In the genomic region with DNA sequence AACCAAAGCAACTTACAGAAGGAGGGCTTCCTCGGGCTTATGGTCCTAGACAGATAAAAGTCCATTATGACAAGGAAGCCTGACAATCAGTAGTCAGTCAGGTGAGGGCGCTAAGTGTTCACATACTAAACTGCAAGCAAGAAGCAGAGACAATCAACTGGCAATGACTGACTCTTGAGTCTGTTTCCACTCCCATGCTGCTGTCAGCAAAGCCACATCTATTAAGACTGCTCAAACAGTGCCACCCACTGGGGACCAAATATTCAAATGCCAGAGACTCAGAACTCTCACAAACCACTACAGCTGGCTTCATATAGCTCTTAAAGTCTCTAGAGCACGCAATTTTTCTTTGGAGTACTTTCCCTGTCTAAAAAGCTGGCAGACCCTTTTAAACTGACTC, we compare ENCODE assay signal across 13 mouse cellular contexts.
DNase-seq lines count a peak whose midpoint lies in the region; ATAC-seq and TF ChIP-seq lines count a peak whose summit lies in the region.
"Had no signal": no experiment of that assay in that cellular context is flagged by ENCODE, and none has a peak within 500 bp of the region (broad histone marks: within the 10 kb centered on the region; RNA-seq: fewer than 3 reads in every experiment).

No protein-coding gene starts in this region.

- H3K4me3 ChIP-seq in kidney, postnatal 0 days (replicated peaks; ENCODE audit: low read depth, low read length): no peak overlapping the region
- H3K4me3 ChIP-seq in kidney, embryonic 14.5 days (ENCODE audit: low read length): no peak overlapping the region
- no peak overlapping the region for H3K4me3 ChIP-seq in midbrain, postnatal 0 days (ENCODE audit: low read depth, low read length)
- H3K4me3 ChIP-seq in midbrain, embryonic 15.5 days: no peak overlapping the region
- no peak overlapping the region for H3K4me3 ChIP-seq in gastrocnemius, adult 2 months
- H3K4me3 ChIP-seq: limb, embryonic 15.5 days; midbrain, embryonic 13.5 days had no signal

- no peaks in the 10 kb centered on the region for H3K36me3 ChIP-seq in kidney, postnatal 0 days (ENCODE audit: insufficient read depth, low read length)
- H3K36me3 ChIP-seq in kidney, embryonic 14.5 days (ENCODE audit: control insufficient read depth, insufficient read depth, low read length): no peaks in the 10 kb centered on the region
- no peaks in the 10 kb centered on the region for H3K36me3 ChIP-seq in midbrain, postnatal 0 days (ENCODE audit: insufficient read depth, low read length)
- H3K36me3 ChIP-seq in midbrain, embryonic 15.5 days (replicated peaks): no peaks in the 10 kb centered on the region
- H3K36me3 ChIP-seq: limb, embryonic 15.5 days; midbrain, embryonic 13.5 days had no signal

- ATAC-seq in kidney, postnatal 0 days (replicated peaks; ENCODE audit: low FRiP score, low read depth): no peak
- ATAC-seq in kidney, embryonic 14.5 days (ENCODE audit: low FRiP score, low TSS enrichment): no peak
- ATAC-seq in midbrain, postnatal 0 days (ENCODE audit: low FRiP score): no peak
- no peak for ATAC-seq in midbrain, embryonic 15.5 days (replicated peaks)
- ATAC-seq: hindbrain, embryonic 16.5 days; midbrain, embryonic 13.5 days had no signal

- no peak overlapping the region for H3K4me2 ChIP-seq in kidney, postnatal 0 days (ENCODE audit: low read length)
- no peak overlapping the region for H3K4me2 ChIP-seq in kidney, embryonic 14.5 days (replicated peaks; ENCODE audit: low read depth, low read length)
- H3K4me2 ChIP-seq in midbrain, postnatal 0 days (ENCODE audit: low read depth, low read length, poor library complexity, severe bottlenecking): no peak overlapping the region
- H3K4me2 ChIP-seq in midbrain, embryonic 15.5 days: no peak overlapping the region
- H3K4me2 ChIP-seq: limb, embryonic 15.5 days; midbrain, embryonic 13.5 days had no signal

- no peak overlapping the region for H3K9ac ChIP-seq in kidney, postnatal 0 days (ENCODE audit: low read depth, low read length)
- H3K9ac ChIP-seq in kidney, embryonic 14.5 days (ENCODE audit: low read depth, low read length): no peak overlapping the region
- no peak overlapping the region for H3K9ac ChIP-seq in midbrain, postnatal 0 days (replicated peaks; ENCODE audit: low read length, poor library complexity, severe bottlenecking)
- H3K9ac ChIP-seq in midbrain, embryonic 15.5 days: no peak overlapping the region
- H3K9ac ChIP-seq: limb, embryonic 15.5 days; midbrain, embryonic 13.5 days had no signal

- no peaks in the 10 kb centered on the region for H3K4me1 ChIP-seq in kidney, postnatal 0 days (replicated peaks; ENCODE audit: insufficient read depth, low read length)
- no peaks in the 10 kb centered on the region for H3K4me1 ChIP-seq in kidney, embryonic 14.5 days (ENCODE audit: control insufficient read depth, insufficient read depth, low read length)
- no peaks in the 10 kb centered on the region for H3K4me1 ChIP-seq in midbrain, postnatal 0 days (ENCODE audit: insufficient read depth, low read length)
- no peaks in the 10 kb centered on the region for H3K4me1 ChIP-seq in midbrain, embryonic 15.5 days
- H3K4me1 ChIP-seq: limb, embryonic 15.5 days; midbrain, embryonic 13.5 days had no signal

- H3K9me3 ChIP-seq in kidney, postnatal 0 days (replicated peaks; ENCODE audit: low read length): no peaks in the 10 kb centered on the region
- no peaks in the 10 kb centered on the region for H3K9me3 ChIP-seq in kidney, embryonic 14.5 days (ENCODE audit: control insufficient read depth, low read length)
- H3K9me3 ChIP-seq in midbrain, postnatal 0 days (ENCODE audit: low read length): no peaks in the 10 kb centered on the region
- H3K9me3 ChIP-seq in midbrain, embryonic 15.5 days: no peaks in the 10 kb centered on the region
- H3K9me3 ChIP-seq: limb, embryonic 15.5 days; midbrain, embryonic 13.5 days had no signal

- intact Hi-C loops in gastrocnemius, adult 2 months (cut with DNase I): loop anchor here (5.0 kb wide), 1 partner anchor 471 kb away; no protein-coding TSS in a partner anchor

- DNase-seq in kidney, postnatal 0 days (ENCODE audit: low spot score): no peak
- DNase-seq in midbrain, postnatal 0 days (ENCODE audit: low spot score): peak; percentile 28
- DNase-seq in ZHBTc4 (ENCODE audit: low read depth, low spot score): peak; percentile 5
- DNase-seq in retina, postnatal 1 day: peak; percentile 32
- no peak for DNase-seq in gastrocnemius, adult 2 months
- DNase-seq: cerebellum, adult 9-11 months; lung, postnatal 10 days; thymus, adult 18-20 months had no signal

- TF ChIP-seq CTCF in kidney, postnatal 0 days (IDR thresholded peaks at IDR 0.05; ENCODE audit: low read depth): peak; percentile 40; the same call in 1 of the 2 replicates
- peak; percentile 57 for TF ChIP-seq CTCF in midbrain, postnatal 0 days (IDR thresholded peaks at IDR 0.05)
- no peak for TF ChIP-seq CTCF in gastrocnemius, adult 2 months (IDR thresholded peaks at IDR 0.05)

- WGBS in kidney, postnatal 0 days: 61% methylated on average over 3 of the region's 3 CpGs
- WGBS in kidney, embryonic 14.5 days: 66% methylated on average over 3 of the region's 3 CpGs
- WGBS in midbrain, postnatal 0 days: 59% methylated on average over 3 of the region's 3 CpGs
- WGBS in midbrain, embryonic 15.5 days: 58% methylated on average over 3 of the region's 3 CpGs

- H3K27me3 ChIP-seq in kidney, postnatal 0 days (ENCODE audit: insufficient read depth, low read length): no peaks in the 10 kb centered on the region
- no peaks in the 10 kb centered on the region for H3K27me3 ChIP-seq in kidney, embryonic 14.5 days (ENCODE audit: control insufficient read depth, insufficient read depth, low read length)
- H3K27me3 ChIP-seq in midbrain, postnatal 0 days (ENCODE audit: insufficient read depth, low read length): no peaks in the 10 kb centered on the region
- no peaks in the 10 kb centered on the region for H3K27me3 ChIP-seq in midbrain, embryonic 15.5 days (replicated peaks)
- H3K27me3 ChIP-seq: limb, embryonic 15.5 days; midbrain, embryonic 13.5 days had no signal

- no peak overlapping the region for H3K27ac ChIP-seq in kidney, postnatal 0 days
- no peak overlapping the region for H3K27ac ChIP-seq in kidney, embryonic 14.5 days (ENCODE audit: low read depth, low read length)
- no peak overlapping the region for H3K27ac ChIP-seq in midbrain, postnatal 0 days (ENCODE audit: low read depth, low read length)
- no peak overlapping the region for H3K27ac ChIP-seq in midbrain, embryonic 15.5 days
- H3K27ac ChIP-seq in gastrocnemius, adult 2 months: no peak overlapping the region
- H3K27ac ChIP-seq: limb, embryonic 15.5 days; midbrain, embryonic 13.5 days had no signal

Comparison
In these comparisons a context has a peak if more than half of its experiments do, and no peak if none do; other contexts are left out.
1. DNase-seq: peak in midbrain, postnatal 0 days (single experiment), ZHBTc4 (single experiment) and retina, postnatal 1 day (single experiment); none in kidney, postnatal 0 days (single experiment) and gastrocnemius, adult 2 months (single experiment).